Mouse (Mus musculus) megakaryocyte-erythroid progenitor cell, adult 5-6 weeks (primary cell): ENCODE measurements around the gene Rassf2. TPM values are rescaled to one million over a fixed set of nuclear protein-coding genes. Genes with fewer than 3 reads are reported as not detected.
A peak's percentile ranks its signal among the peaks of the same experiment; 100 is the strongest.

Experiments used
- ATAC-seq: replicated peaks from 2 replicates; pipeline ENCODE4 v1.8.0; 2016; ENCODE audit warnings: mild to moderate bottlenecking, inconsistent platforms; ENCODE audit not compliant: severe bottlenecking, poor library complexity, low FRiP score, low TSS enrichment
- total RNA-seq, 2 experiments: library from RNA; stranded (forward) in 1 of 2; stranded (reverse) in 1 of 2; fragments of 200-1000, 215-1000 nt in 1 of 2; fragments of >200 nt in 1 of 2; fragmentation: Nextera tagmentation in 1 of 2; gene quantifications; 2 replicates each; pipeline ENCODE4 v1.2.3; 2014 to 2017

Rassf2 gene
- total RNA-seq (2014; fragmentation: Nextera tagmentation) (4.3 and 10.8 TPM in 2 replicates), total RNA-seq (2017) (2.3 and 4.8 TPM in 2 replicates)

GRCm38 (mm10) chr2:132029646-132030417 is at the start of gene Rassf2:
Rassf2 (minus strand) TSS chr2:132030258.
- peak; percentile 60 for ATAC-seq

- ATAC-seq = no peak
Observed at GRCm38 (mm10) chr2:132079139-132079538, 49.1 kb upstream of the Rassf2 start.

- no peak for ATAC-seq
Observed at GRCm38 (mm10) chr2:132073052-132073451, 43.0 kb upstream of the Rassf2 start.

- no peak for ATAC-seq
Observed at GRCm38 (mm10) chr2:132069985-132070735, 40.1 kb upstream of the Rassf2 start.

- no peak for ATAC-seq
Observed at GRCm38 (mm10) chr2:132064185-132064831, 34.2 kb upstream of the Rassf2 start.

GRCm38 (mm10) chr2:132063776-132064175 is 33.7 kb upstream of the Rassf2 start:
- ATAC-seq = no peak

- ATAC-seq = no peak
Observed at GRCm38 (mm10) chr2:132061884-132062283, 31.8 kb upstream of the Rassf2 start.

GRCm38 (mm10) chr2:132059919-132060318 is 29.9 kb upstream of the Rassf2 start:
- no peak for ATAC-seq

GRCm38 (mm10) chr2:132055349-132055753 is 25.3 kb upstream of the Rassf2 start:
- ATAC-seq = peak; percentile 74

- no peak for ATAC-seq
Observed at GRCm38 (mm10) chr2:132053824-132054223, 23.8 kb upstream of the Rassf2 start.

GRCm38 (mm10) chr2:132051798-132052197 is 21.7 kb upstream of the Rassf2 start:
- peak; percentile 74 for ATAC-seq

GRCm38 (mm10) chr2:132049921-132050320 is 19.9 kb upstream of the Rassf2 start:
- no peak for ATAC-seq

- ATAC-seq = no peak
Observed at GRCm38 (mm10) chr2:132049491-132049890, 19.4 kb upstream of the Rassf2 start.

- ATAC-seq = no peak
Observed at GRCm38 (mm10) chr2:132048143-132048772, 18.2 kb upstream of the Rassf2 start.

GRCm38 (mm10) chr2:132047364-132047763 is 17.3 kb upstream of the Rassf2 start:
- ATAC-seq = no peak

GRCm38 (mm10) chr2:132046659-132047058 is 16.6 kb upstream of the Rassf2 start:
- no peak for ATAC-seq

- no peak for ATAC-seq
Observed at GRCm38 (mm10) chr2:132044320-132045274, 14.5 kb upstream of the Rassf2 start.

- ATAC-seq = no peak
Observed at GRCm38 (mm10) chr2:132043101-132043621, 13.1 kb upstream of the Rassf2 start.
